Mouse (Mus musculus) liver, embryonic 14.5 days (tissue): ENCODE data around the gene Rbm28.

Source experiments
- CTCF ChIP-seq: IDR thresholded peaks from 2 replicates; pipeline ENCODE4 v1.5.1; 2016; ENCODE audit warnings: antibody characterized with exemption, low read depth, control low read depth
- EP300 ChIP-seq: IDR thresholded peaks from 2 replicates; pipeline ENCODE4 v1.6.1; 2016; ENCODE audit warnings: antibody characterized with exemption, low read depth

DNA sequence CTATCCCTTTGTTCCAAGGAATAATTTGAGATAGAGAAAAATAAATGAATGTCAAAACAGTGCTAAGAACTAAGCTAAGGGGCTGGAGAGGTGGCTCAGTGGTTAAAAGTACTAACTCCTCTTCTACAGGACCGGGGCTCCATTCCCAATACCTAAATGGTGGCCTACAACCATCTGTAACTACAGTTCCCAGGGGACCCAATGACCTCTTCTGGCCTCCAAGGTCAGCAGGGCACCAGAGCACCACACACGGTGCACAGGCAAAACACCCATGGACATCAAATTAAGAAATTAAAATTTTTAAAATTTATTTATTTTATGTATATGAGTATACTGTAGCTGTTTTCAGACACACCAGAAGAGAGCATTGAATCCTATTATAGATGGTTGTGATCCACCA, 4.0 kb downstream of the Rbm28 start:
- TF ChIP-seq CTCF (no peak), EP300 (no peak)
